Mouse (Mus musculus): ENCODE measurements at regions not wholly inside any gene's neighbourhood (a gene's known extent, or its start where the extent isn't known, plus 50 kb on each side); places are given as distances from the start of the nearest gene placed in this dataset.

DNA sequence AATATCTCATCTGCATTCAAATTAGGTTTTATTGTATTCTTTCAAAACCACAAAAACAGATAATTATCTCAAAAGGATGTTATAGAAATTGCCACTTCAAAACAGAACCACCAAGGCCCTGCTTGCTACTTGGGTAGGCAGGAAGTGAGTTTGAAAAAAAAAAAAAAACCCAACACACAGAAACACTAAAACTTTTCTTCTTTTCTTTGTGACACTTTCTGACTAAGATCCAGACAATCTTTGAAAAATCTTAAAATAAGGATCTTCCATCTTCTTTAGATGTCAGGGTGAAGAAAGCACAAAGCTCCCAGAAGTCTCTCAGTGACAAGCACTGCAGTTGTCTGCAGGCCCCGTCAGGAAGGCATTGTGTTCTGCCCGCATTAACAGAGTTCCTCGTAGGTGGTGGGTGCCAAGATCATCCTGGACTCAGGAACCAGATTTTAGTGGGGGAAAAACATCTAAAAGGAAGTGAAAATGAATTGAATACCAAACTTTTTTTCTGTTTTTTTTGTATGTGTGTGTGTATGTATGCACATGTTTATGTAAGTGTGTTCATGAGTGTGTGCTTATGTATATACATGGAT lies 154.0 kb downstream of the Dusp6 start:
- peak; percentile 76 for DNase-seq (ENCODE audit: low read depth)

DNA sequence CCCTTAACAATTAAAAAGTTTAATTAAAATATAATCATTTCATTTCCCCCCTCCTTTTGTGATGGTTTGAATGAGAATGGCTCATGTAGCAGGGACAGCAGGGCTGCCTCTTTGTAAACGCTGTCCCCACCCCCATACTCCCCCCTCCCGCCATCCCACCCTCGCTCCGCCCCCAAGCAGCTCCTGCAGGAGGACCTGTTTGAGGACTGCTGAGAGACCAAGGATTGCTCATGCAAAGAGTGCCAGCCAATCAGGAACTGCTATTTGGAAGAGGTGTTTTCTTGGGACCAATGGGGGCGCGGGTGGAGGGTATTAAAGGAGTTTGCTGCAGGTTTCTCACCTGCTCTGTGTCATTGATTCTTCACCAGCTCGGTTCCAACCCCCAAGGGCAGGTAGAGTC lies 154.6 kb downstream of the Dusp6 start:
- no peak for DNase-seq (ENCODE audit: low read depth)

DNA sequence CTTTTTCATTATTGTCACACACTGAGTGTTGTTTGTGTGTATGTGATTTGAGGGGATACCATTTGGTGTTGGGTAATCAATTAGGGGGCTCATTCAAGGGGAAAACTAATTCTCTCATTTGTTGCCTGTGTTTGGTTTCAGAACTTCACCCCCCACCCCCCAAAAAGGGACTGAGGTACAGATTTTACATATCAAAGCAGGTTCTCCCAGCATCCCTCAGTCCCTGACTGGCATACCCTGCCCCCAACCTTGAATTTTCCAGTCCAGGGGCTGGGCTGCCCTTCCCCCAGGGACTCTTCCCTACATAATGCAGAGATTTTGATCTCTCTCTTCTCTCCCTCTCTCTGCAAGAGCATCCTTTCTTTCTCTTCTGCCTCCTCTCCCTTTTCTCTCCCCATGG lies 155.5 kb downstream of the Dusp6 start:
- DNase-seq (ENCODE audit: low read depth), result no peak

DNA sequence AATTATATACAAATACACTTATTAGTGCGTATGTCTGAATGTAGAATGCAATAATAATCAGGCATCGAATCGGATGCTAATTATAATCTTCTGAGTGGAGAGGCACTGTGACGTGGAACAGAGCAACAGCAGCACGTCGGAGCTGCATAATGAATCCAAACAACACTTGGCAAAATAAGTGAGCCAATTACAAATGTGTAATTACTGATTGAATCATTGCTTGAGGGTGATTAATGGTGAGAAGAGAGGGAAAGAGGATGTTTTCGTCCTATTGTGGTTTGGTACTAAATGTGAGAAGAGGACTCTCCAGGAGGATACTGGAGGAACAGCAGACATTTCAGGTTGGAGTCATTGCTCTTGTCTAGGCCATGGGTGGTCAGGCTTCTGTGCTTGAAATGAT lies 156.5 kb downstream of the Dusp6 start:
- DNase-seq (ENCODE audit: low read depth), result no peak

DNA sequence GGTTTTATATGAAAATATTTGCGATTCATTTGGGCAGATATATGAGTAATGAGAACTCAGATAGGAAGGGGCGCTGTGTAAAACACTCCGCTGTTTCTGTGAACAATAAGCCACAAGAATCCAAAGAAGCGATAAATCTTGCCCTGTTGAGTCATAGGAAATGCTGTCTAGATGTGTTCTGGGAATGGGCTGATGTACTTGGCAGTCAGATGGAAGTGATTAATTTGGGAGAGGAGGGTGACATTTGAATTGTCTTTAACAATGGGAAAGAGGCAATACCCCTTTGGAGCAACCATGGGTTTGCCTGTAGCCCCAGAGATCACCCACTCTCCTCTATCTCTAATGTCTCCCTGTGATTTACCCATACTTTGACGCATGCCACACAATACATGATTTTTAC lies 160.4 kb downstream of the Dusp6 start:
- DNase-seq (ENCODE audit: low read depth), result no peak

DNA sequence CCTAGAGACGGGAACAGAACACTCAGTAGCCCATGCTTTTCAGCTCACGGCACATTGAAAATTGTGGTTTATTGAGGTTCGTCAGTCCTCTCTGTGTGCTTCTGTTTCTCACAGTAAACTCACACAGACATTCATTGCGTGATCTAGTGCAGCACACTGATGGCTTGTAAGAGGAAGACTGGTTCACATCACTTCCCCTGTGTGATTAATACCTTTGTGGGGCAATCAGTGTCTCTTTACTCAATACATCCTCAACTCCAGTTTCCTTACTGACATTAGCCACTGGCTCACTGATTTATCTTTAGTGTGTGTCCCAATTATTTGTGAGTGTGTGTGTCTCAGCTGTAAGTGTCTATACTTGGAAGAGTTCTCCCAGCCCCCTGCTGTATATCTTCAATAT lies 162.2 kb downstream of the Dusp6 start:
- DNase-seq (ENCODE audit: low read depth), result no peak

DNA sequence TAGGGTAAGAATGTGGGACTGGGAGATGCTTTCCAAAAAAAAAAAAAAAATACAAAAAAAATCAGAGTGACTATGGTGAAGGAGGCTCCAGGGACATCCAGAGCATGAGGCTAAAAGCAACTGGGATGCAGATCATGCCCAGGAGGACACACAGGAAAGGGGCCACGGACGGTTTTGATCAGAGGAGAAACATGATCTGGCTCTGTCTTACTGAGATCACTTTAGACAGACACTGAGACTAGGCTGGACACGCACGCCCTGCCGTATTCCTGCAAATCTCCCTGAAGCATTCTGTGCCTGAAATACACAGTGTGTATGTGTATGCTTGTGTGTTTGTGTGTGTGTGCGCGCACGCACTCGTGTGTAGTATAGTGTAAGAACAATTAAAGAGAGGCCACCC lies 167.1 kb downstream of the Dusp6 start:
- no peak for DNase-seq (ENCODE audit: low read depth)

DNA sequence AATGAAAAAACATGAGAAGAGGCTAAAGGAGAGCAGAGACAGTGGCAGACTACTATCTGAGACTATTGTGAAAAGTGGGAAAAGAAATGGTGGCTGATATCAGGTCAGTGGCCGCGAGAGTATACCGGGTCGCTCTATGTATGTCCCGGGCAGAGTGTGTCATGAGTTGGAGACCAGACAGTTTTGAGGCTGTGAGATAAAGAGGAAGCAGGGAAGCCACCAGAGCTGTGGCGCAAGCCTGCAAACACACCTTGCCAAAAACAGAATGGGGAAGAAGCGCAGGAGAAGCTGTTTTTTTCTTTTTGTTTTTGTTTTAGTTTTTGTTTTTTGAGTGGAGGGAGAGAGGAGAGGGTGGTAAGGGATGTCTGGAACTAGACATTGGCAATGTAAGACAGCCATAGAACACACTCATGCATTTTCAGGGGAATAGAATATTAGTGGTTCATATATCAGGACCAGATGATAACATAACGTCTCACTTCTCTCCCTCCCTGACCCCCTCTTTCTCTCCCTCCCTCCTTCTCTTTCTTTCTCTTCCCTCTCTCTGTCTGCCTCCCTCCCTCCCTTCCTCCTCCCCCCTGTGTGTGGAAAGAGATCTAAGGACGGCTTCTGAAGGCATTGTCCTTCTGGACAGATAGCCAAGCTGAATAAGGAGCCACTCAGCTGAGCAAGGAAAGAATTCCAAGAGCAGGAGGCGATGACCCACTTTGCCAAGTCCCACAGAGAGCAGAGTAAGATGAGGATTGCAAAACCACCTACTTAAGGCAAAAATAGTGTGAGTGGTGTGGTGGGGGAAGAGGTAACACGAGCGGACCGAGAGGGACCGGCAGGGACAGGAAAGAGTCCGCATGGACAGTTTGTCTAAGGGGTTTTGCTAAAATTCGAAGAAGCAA lies 167.9 kb downstream of the Dusp6 start:
- DNase-seq (ENCODE audit: low read depth), result no peak

DNA sequence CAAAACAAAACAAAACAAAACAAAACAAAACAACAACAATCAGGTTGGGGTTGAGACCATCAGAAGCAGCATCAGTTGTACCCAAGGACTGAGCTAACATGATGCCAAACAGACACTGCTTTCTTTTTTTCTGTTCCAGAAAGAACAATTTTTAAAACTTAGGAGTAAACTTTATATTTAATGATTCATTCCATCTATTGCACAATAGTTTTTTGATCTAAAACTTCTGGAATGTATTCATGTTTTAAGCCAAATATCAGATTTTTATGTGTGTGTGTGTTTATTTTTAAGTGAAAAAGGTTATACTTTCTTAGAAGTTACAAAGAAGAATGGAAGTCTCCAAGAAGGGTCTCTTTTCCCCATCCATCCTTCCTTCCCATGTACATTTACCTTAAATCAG lies 174.0 kb downstream of the Dusp6 start:
- DNase-seq (ENCODE audit: low read depth), result no peak

DNA sequence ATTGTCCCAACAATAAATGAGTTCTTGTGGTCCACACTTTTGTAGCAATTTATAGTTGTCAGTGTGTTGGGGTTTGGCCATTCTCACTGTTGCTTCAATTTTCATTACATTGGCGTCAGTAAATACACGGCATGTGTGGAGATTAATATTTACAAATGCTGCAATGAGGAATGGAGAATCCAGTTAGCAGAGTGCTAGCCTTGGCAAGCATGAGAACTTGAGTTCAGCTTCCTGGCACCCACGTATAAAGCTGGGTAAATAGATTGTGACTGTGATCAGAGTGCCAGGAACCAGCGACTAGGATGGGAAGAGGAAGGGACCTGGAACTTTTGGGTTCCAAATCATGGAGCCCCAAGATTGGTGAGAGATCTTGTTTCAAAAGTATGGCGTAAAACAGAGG lies 177.1 kb downstream of the Dusp6 start:
- DNase-seq (ENCODE audit: low read depth), result no peak

DNA sequence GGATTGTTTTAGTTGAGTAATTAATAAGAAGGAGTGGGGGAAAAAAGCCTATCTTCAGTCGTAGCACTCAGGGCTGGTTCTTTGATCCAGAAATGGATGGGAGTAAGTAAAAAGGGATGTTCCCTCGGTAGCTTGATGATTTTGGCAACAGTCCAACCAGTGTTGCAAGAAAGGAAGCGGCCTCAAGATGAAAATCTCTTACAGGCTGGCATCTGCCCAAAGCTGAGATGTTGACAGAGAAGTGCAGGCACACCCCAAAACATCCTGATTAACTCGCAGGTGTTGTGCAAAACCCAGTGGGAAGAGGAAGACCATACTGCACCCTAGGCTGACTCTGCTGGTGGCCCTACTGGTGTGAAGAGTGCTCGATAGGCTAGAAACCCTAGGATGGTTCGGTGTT lies 178.0 kb downstream of the Dusp6 start:
- peak; percentile 36 for DNase-seq (ENCODE audit: low read depth)

DNA sequence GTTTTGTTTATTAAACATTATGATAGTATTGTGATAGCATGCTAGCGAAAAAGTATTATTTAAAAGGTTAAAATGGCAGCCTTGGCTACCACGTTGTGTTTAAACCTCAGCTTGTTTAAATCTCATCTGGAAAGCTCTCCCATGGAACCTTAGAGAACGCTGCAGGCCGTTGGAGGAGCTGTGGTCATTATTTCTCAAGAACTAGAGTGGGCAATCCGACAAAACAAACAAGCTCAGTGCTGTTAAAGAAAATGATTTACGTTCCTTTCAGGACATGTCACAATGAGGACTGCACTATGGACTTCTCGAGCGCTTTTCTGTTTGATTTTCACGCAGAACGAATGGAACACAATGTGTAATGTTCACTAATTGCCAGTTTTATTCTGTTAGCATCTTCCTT lies 178.9 kb downstream of the Dusp6 start:
- DNase-seq (ENCODE audit: low read depth), result no peak

DNA sequence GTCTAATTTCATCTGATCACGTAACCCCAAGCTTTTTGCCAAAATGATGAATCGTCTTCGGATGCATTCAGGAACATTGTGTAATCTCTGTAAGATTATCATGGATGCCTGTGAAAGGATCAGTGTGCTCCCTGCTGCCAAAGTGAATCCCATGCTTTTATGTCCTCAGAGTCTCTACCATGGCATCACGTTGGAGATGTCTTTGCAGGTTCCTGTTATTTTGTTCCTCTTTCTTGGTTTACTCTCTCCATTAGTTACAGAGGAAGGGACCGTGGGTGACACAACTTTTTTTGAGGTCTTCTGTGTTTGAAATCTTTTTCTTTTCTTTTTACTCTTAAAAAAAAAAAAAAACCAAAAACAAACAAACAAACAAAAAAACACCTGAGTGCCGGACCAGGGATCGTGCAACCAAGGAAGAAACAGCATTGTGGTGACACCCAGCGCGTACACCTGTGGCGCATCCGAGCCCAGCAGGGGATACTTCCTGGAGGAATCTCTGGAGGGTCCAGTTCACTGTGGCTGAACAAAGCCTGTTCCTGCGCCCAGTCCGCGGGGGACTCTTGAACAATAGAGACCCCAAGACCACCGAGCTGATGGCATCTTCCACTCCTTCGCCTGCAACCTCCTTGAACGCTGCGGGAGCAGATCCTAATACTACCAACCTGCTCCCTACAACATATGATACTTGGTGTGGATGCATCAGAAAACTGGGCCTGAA lies 180.6 kb downstream of the Dusp6 start:
- DNase-seq (ENCODE audit: low read depth), result no peak

DNA sequence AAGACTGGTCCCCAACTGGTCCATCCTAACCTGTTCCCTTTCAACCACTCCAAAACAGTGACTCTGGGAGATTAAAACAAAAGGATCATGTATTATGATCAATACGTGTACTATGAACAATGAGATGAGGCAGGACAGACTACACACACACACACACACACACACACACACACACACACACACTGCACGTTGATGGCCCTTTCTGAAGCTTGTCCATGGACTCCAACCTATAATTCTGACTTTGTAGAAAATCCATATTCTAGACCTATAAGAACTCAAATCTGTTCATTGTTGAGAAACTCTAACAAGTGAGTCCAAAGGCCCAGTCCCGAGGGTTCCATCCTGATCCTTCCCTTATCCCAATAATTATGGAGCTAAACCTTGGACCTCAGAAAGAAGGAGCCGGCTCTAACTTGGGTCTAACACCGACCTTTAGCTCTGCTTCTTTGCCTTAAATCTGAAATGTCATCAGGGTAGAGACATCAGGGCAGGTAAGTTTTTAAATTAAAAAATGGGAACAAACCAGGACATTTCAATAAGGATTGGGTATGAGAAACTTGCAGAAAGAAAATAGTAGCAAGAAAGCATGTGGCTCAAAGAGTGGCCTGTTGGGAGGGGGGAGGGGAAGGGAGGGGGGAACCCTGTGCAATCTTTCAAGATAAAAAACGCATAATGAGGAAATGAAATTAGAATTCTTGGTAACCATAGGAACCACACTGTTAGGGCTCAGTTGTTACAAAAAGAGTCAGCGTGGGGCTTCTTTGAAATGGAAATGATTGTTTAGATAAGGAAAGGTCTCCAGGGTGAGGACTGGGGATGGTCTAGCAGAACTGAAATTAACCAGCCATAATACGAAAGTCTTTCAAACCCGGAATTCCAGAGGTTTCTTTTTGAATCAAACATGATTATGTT lies 187.9 kb downstream of the Dusp6 start:
- DNase-seq (ENCODE audit: low read depth), result peak; percentile 51

DNA sequence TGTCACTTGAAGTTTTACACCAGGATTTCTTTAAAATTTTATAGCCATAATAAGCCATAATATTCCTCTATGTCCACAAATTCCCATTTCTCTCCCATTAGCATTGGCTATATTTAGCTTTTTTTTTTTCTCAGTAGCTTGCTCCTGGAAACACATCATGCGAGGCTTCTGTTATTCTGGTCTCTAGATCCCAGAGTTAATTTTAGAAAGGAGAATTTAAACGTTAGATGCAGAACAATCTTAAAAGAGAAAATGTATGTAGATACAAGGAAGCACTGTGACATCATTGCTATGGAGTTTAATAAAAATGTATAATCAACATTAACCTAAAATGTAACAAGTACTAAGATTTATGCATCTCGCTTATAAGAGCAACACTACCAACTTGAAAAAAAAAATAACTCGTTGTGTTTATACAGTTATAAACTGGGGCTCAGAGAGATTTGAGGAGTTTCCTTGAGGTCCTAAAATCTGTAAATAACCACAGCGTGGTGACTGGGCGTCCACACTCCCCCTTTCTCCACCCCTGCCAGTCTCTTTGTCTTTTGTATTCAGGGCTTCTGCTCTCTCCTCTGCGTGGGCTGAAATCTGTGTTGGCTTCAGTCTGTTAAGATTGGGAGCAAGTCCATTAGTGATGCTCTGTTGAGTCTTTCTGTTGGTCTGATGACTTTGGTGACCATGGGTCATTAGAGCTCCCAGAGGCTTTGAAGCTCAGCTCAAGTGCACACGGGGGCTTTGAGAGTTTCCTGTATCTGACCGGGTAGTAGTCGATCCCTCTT lies 188.8 kb downstream of the Dusp6 start:
- DNase-seq (ENCODE audit: low read depth), result no peak

DNA sequence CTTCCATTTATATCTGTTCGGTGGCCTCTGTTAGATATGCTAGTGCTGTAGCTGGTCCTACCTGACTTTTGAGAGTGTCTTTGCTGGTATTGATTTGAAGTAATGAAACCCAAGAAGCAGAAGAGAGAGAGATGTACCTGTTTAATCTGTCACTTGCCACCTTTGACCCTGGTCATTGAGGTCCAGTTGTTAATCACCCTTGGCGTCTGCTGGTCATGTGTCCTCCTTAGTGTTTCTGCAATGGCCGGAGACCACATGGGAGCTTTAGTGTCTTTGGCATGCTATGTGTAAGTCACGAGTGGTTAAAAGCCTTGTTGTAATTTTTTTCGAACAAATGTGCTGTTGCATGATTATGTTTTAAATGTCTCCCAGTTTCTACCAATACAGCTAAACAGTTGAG lies 193.1 kb downstream of the Dusp6 start:
- DNase-seq (ENCODE audit: low read depth), result no peak

DNA sequence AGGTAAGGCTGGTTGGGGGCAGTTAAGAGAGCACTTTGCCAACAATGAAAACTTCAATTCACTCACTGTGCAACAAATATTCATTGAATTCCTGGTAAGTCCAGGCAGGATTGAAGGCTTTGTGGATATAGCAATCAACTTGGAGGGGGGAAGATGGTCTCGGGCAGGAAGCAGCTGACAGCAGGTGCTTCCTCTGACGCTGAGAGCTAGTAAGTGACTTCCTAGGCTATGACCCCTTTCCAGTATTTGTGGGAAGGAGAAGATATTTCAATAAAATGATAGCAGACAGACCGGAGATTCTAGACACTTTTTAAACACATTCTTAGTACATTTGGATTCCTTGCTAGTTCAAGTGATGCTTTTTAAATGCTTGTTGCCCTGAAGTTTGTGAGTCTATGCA lies 195.0 kb downstream of the Dusp6 start:
- DNase-seq (ENCODE audit: low read depth), result no peak

DNA sequence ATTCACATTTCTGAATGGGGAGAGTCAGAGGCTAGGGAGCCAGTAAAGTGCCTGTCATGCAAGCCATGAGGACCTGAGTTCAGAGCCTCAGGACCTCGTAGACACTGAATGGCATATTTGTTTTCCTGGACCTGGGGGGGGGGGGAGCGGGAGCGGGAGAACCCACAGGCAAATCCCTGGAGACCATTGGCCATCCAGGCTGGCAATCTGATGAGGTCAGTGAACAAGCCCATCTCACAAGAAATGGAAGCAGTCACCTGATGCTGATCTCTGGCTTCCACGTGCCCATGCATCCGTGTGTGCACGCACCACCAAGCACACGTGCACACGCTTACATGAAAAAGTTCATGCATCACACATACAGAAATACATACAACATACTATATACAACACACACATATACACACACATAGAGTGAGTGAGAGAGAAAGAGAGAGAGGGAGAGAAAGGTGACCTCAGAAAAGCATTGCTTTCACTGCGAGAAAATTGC lies 196.2 kb downstream of the Dusp6 start:
- DNase-seq (ENCODE audit: low read depth), result no peak

DNA sequence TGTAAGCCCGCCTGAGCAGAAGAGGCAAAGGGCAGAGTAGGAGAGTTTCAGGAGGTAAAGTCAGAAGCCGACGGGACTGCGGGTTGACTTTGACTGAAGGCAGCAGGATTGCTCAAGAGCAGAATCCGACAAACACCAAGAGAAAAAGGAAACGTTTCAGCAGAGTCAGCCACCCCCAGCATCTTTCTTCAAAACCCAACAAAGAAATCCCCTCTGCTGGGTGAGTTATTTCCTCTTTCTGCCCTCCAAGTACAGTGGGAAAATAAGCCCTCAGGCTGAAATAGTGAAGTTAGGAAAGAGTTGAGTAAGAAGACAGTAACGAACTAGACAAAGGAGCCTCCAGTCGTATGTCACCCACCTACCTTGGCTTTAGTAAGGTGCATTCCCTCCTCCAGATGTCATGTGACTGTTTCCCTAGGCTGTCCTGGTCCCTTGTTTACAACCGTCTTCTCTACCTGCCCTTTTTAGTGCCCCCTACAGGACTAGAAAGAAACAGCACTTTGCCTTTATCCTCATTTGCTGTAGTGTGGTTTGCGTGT lies 196.9 kb downstream of the Dusp6 start:
- peak; percentile 87 for DNase-seq (ENCODE audit: low read depth)

DNA sequence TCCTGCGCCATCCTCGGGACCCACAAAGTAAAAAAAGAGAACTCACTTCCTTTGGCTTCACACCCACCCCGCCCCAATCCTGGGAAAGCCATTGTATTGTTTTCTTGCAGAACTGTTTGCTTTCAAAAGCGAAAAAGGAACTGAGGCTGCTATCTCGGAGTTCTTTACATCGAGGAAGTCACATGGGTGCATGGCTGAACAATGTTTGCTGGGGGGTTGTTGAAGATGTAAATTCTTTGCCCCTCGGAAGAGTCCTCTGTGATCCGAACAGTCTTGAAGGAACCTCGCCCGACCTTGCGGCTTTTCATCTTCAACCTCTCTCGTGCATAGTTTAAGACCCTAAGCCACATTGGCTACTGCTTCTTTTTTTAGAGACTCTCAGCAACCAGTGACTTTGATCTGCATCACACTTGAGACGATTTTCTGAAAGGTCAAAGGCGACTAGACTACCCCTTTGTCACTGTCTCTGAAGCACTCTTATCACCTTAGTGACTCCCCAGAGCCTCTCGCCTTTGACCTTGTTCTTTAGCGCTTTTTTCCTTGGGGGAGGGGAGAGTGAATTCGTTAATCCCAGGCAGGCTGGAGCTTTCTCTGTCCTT lies 197.9 kb downstream of the Dusp6 start:
- DNase-seq (ENCODE audit: low read depth), result peak; percentile 65

Measured in induced T-regulatory cell, adult 2 months (primary cell).